Mouse (Mus musculus): ENCODE results near the gene Avpi1. TPM values are rescaled to one million over a fixed set of nuclear protein-coding genes. Genes with fewer than 3 reads are reported as not detected.

Avpi1 gene
- polyA plus RNA-seq, 1 experiment, result 28.6 TPM

DNA sequence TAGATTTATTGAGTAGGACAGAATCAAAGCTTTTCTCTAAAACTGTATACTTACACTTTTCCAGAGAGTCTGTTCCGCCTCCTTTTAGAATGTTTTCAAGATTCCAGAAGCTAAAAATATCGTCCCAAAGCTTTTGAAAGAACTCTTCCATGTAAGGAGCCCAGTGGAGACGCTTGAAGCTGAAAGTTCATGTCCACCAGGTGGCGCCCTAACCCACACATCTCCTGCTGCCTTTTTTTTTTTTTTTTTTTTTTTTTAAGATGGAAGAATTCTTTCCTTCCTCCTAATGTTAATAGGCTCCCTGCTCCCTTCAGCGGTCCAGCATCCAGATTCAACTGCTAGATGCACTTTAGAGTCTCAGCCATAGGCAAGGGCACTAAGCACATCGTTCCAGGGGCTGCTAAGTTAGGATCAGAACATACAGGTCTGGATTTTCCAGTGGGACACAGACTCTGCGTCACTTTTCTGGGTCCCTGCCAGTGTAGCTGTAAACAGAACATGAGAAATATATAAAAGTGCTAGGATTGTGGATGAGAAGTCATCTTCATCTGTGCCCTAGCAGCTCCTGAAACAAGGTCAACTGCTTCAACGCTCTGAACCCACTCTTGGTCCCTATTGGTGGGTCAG lies 15.8 kb upstream of the Avpi1 start:
- peak; percentile 59 for DNase-seq (ENCODE audit: low spot score)

DNA sequence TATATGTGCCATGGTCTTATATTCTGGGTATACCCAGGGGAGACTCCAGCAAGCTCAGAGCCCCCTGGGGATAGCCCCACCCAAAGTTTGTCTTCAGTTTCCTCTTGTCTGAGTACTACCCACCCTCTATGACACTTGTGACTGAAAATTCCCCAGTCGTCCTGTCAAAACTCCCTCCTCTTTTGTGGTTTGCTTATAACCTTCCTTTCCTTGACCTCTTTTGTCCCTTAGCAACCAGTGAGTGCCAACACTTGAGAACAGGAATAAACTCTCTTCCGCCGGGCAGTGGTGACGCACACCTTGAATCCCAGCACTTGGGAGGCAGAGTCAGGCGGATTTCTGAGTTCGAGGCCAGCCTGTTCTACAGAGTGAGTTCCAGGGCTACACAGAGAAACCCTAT lies 15.2 kb upstream of the Avpi1 start:
- DNase-seq (ENCODE audit: low spot score), result no peak

DNA sequence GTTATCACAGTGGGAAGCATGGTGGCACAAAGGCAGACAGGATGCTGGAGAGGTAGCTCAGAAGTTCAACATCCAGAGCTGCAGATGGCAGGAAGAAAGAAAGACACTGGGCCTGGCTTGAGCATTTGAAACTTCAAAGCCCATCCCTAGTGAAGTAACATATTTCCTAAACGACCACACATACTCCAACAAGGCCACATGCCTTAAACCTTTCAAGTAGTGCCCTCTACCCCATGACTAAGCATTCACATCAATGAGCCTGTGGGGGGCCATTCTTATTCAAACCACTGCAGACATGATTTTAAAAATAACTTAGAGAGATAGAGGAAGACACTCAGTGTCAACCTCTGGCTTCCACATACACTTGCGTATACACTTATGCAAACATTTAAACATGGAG lies 13.9 kb upstream of the Avpi1 start:
- DNase-seq (ENCODE audit: low spot score), result no peak

DNA sequence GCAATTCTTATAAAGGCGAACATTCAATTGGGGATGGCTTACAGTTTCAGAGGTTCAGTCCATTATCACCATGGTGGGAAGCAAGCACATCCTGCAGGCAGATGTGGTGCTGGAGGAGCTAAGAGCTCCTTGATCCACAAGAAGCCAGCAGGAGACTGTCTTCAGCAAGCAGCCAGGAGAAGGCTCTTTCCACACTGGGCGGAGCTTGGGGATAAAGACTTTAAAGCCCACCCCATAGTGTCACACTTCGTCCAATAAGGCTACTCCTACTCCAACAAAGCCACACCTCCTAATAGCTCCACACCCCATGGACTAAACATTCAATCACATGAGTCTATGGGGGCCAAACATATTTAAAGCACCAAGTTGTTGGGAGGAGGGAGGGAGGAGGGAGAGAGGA lies 13.1 kb upstream of the Avpi1 start:
- no peak for DNase-seq (ENCODE audit: low spot score)

DNA sequence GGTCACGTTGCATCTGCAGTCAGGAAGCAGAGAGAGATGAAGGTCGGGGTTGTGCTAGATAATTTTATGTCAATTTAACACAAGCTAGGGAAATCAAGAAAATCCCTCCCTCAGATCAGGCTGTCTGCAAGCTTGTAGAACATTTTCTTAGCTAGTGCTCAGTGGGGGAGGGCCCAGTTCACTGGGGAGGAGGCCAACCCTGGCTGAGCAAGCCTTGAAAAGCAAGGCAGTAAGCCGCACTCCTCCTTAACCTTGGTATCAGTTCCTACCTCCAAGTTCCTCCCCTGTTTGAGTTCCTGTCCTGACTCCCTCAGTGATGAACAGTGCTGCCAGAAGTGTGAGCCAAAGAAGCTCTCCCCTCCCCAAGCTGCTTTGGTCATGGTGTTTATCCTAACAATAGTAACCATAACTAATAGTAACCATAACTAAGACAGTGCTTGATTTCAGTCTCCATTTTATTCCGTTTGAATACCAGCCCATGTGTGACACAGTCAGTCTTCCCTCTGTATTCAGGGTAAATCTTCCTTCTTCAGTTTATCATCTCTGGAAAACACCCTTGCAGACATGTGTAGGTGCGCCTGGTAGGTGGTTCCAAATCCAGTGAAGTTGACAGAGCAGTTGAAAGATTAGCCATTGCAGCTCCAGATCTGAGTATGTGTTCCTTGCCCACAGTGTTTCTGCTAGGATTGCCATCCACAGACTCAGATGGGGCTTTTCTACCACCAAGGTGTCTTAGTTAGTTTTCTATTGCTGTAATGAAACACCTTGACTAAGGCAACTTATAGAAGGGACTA lies 11.1 kb upstream of the Avpi1 start:
- no peak for DNase-seq (ENCODE audit: low spot score)

DNA sequence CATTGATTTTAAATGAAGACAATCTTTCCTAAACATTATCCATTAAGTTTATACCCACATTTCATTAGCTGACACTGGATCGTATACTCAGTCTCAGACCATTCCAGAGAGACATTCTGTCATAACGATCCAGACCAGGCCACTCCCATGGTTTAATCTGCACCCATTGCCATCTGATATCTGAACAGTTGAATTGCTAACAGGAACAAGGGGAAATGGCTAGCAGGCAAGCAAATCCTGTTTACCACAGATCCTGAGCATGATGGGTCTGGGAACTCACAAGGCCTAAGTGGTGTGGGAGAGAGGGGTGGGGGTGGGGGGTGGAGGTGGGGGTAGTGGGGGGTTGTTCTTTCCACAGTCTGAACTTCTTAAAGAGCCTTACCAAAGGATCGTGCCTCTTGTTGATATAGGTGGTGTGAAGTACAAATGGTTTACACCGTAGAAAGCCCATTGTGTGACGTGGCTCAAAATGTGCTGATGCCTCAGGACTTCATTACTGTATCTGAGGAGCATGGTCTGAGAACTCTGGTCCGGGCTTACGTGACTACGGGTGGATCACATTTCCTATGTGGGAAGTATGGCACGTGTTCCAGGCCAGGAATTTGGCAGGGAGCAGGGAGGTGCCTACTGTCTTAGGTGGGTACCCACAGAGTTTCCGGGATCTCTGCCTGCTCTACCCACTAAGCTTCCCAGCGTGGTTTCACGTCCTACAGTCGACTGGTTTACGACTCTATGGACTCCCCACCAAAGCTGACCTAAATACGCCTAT lies 9.8 kb upstream of the Avpi1 start:
- no peak for DNase-seq (ENCODE audit: low spot score)

DNA sequence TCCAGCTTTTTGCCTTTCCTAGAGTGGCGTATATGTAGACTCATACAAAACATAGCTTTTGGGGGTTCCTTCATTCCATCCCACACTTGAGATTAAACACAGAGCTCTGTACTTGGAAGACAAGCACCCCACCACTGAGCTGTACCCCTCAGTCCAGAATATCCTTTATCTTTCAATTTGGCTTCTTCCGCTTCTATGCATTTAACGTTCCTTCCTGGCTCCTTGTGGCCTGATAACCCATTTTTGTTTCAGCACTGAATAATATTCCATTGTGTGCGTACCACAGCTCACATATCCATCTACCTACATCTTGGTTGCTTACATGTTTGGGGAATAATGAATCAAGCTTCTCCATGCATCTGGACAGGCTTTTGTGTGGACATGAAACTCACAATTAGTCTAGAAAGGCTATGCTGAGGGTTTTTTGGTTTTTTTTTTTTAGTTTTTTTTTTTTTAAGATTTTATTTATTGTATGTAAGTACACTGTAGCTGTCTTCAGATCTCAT lies 8.4 kb upstream of the Avpi1 start:
- DNase-seq (ENCODE audit: low spot score), result no peak

DNA sequence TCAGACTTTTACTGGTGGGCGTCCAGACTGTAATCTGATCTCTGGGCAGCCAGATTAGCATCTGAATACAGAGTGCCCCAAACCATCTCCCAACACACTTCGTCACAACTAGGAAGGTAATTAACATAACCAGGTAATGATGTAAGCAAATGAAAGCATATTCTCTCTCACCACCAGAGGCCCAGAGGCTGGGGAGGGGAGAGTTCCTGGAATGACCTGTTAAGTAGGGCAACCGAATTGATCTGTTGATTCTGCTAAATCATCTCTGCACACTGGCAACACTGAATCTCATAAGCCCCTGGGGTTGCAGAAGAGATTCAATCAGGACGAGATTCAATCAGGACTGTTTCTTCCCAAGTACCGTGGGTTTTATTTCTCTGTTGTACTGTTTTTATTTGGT lies 7.3 kb upstream of the Avpi1 start:
- DNase-seq (ENCODE audit: low spot score), result no peak

DNA sequence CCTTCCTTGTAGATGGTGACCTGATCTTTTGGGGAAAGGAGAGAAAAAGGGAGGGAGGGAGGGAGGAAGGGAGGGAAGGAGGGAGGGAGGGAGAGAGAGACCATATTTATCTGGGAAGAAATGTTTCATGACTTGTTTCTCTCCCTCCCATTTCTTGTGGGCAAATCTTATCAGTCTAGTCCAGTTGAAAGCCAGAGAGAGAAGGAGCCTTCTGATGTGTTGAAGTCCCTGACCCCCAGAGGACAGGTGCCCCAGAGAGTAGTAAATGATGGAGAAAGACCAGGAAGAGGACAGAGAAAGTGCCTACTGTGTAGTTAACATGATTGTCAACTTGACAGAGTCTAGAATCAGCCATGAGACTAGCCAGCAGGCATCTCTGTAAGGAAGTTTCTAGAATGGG lies 6.2 kb upstream of the Avpi1 start:
- DNase-seq (ENCODE audit: low spot score), result no peak

DNA sequence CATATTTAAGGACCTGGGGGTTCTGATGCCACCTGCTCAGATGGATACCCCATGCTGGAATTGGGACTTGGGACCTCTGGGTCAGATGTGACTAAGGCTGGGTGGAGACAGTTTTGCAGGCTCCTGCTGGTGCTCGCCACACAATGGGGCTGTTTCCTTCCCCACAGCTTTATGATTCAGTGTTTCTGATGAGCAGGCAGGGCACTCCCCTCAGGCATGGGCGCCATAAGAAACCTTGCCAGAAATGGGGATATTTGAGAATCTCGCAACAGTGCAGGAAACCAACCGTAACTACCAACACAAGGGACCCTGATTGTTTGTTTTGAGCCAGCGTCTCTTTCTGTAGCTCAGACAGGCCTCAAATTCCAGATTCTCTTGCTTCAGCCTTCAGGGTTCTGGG lies 2.2 kb upstream of the Avpi1 start:
- no peak for DNase-seq (ENCODE audit: low spot score)

DNA sequence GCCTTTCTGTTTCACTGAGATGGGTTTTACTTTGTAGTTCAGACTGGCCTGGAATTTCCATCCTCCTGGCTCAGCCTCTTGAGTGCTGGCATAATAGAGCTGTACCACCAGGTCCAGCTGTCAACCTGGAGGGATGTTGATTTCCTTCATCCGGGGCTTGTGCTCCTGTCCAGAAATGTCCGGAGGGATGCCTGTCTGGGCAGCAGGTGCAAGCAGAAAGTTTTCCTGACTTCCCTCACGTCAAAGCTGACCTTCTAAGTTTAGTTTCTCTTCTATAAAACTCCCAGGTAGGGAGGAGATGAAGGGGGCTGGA lies 1.4 kb upstream of the Avpi1 start:
- no peak for DNase-seq (ENCODE audit: low spot score)

DNA sequence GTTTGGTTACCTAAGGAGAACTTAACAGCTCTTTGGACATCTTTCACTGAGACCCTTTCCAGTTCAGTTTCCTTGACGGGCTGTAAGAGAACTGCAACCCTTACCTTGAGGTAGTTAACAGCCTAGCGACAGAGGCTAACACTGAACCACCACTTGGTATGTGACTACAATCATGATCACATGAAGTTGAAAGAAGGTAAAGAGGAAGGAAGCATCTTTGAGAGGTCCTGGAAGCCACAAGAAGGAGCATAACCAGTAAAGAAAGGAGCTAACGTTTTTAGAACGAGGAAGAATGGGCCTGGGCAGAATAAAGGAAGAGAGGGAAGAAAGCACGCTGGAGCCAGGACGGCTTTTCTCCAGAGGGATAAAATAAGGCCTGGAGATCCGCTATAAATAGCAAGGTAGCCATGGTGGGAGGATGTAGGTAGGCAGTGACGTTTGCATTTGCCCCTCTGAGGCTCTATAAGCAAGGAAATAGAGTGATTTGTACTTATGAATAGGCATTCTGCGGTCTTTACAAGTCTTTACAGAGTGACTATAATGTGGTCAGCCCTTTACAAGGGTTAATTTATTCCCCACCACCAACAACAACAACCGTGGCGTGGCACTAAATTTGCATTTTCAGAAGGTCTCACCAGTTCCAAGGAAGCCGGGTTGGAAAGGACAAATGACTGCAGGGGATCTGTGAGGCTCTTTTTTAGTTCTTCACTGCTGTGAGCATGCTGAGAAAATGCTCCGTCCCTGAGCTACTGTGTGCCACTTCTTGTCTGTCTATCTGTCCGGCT lies 842 bp upstream of the Avpi1 start:
- no peak for DNase-seq (ENCODE audit: low spot score)

DNA sequence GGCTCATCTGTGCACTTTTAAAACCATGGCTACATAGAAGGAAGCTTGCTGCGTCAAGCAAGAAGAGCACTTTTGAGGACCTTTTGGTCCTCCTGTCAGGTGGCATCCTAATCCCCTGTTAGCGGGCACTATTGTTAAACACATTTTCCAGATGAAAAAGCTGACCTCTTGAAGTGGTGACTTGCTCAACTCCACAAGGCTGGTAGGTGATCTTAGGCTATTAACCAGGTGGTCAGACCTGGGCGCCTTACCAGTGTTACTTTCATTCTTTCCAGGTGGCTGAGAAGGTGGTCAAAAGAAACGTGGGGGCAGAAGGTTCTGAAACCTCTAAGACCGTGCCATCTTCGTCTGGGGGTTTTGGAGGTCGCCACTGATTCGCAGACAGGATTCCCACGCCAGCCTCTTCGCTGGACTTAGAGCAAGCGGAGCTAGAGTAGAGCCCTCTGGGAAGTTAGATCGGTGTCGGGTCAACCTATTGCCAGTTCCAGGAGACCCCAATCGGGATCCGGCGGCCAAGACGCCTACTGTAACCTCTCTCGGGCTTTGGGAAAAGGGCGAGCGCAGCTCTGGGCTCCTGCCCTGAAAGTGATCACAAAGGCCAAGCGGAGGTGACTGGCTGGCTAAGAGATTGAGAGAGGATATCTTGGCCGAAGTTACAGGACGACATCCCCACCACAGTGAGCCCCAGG lies 663 bp downstream of the Avpi1 start:
- DNase-seq (ENCODE audit: low spot score), result no peak

DNA sequence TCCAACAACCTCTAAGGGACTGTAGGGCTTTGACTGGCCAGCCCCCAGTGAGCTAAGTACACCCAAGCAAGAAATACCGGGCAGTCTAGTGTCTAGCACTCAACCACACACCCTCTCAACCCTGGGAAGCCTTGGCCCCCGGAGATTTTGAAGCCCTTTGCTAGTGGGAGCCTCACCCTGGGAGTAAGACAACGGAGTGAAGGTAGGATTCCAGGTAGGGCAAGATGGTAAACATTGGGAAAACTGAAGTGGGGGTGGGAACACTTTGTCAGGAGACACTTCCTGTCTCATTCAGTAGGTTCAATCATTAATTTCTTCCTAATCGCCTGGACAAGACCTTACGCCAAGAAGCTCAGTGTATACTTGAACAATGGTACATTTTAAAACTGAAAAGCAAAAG lies 1.8 kb downstream of the Avpi1 start:
- no peak for DNase-seq (ENCODE audit: low spot score)

DNA sequence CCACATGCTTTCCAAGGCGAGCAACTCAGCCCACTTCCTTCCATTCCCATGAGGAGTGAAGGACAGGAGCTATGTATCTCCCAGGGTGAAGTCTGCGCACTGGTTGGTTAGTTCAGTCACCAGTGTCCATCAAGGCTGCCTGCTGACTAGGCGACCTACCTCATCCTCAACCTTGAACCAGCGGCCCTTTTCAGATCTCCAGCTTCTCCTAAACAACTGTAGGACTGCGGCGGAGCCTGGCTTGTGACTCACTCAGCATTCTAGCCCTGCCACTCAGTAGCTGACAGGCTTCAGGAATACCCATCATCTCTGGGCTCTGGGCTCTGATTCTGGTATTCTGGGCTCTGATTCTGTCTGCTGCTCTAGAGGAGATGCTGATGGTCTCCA lies 2.6 kb downstream of the Avpi1 start:
- DNase-seq (ENCODE audit: low spot score), result no peak

DNA sequence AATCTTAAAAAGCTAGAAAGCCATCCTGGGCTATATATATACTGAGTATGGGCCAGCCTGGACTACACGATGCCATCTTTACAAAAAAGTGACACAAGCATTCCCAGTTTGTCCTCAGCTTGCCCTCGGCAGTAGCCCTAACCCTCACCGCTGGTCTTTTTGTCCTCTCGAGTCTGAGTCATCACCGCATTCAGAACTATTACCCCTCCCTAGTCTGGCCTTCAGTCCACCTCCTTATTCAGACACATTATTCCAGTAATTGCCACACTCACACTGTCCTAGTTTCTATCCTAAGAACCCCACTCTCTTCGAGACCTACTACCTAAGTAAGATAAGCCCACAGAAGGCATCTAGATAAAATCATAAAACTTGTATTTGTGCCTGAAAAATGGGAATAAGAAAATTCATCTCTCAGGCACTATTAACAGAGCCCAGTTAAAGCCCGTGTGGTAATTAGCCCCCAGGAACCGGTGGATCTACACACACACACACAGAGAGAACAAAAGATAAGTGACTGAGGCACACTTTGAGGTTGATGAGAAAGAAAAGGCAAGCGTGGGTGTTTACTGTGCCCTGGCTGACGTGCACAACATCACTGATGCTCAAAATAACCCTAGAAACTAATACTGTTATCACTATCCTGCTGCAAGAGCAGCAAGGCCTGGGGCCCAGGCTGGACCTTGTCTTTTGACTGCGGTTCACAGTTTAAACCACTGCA lies 3.2 kb downstream of the Avpi1 start:
- DNase-seq (ENCODE audit: low spot score), result no peak

DNA sequence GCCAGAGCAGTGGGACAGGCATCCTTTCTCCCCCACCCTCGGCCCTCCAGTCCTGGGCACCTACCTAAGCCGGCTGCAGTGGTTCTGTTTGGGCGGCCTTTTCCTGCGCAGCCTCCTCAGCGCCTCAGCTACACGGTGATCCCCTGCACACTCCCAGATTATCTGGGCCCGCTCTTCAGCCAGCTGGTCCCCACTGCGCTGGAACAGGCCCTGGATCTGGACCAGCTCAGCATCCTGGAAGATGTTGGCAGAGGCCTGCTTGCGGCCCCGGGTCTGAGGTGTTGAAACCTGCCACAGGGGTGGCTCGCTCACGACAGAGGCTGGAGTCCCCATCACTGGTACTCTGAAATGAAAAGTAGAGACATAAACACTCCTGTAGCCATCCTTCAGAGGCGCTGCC lies 4.2 kb downstream of the Avpi1 start:
- no peak for DNase-seq (ENCODE audit: low spot score)

DNA sequence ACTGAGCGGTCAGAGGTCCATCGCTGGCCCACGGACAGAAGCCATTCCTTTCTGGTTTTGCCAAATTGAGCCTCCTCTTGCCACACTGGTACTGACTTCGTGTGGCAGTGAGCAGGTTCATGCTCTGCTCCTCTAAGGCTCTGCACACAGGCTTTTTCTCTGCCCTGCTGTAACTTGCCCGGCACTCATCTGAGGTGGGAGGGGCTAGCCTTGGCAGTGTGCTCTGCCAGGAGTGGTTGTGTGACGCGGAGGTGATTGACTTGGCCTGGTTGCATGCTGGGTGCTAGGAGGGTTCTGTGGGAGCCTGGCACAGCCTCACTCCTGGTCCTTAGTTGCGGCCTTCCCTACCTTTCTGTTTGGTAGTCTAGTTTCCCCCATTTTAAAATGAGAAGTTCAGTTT lies 8.4 kb downstream of the Avpi1 start:
- DNase-seq (ENCODE audit: low spot score), result peak; percentile 19

DNA sequence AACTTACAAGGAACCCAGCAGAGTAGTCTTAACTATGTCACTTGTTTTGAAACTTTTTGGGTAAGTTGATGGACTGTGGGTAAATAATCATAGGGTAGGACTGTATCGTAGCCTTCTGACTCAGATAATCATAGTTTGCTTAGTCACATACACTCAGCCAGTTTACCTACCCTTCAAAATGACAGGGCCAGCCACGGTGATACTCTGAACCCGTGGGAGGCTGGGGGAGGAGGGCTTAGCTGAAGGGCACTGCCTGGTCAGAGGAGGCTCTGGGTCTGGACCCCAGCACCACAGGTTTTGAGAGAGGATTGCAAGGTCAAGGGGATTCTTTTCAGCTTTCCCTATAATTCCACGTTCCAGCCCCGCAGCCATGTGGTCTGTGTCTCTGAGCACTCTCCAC lies 10.3 kb downstream of the Avpi1 start:
- DNase-seq (ENCODE audit: low spot score), result no peak

DNA sequence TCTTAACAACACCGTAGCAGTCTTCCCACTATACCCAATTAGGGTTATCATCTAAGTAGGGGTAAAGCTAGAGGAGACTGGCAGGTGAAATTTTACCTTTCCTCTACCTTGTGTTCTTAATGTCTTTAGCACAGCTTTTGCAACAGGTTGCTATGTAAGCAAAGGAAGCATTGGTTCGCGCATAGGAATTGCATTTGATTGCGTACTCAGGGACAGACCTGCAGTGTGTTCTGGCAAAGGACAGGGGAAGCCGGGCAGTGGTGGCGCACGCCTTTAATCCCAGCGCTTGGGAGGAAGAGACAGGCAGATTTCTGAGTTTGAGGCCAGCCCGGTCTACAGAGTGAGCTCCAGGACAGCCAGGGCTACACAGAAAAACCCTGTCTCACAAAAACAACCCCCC lies 10.7 kb downstream of the Avpi1 start:
- no peak for DNase-seq (ENCODE audit: low spot score)

DNA sequence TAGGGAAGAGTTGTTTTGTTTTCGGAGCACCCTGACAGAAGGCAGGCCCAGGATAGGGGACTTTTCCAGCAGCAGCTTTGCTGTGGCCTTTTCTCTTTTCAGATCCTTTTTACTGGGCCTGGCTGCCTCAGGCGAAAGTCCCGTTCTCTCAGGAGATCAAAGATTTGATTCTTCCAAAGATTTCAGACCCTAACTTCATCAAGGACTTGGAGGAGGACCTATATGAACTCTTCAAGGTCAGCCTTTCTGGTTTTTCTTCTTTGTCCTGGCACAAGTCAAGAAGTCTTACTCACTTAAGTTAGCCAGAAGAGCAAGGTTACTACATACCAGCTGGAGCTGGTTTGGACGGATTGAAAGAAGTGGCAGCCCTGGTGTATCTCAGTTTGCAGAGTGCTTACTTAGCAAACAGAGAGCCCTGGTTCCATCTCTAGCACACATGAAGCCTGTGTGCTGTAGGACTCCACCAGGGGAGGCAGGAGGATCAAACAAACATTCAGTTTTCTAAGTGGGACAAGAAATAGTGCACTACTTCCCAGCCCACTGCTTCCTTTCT lies 13.0 kb downstream of the Avpi1 start:
- no peak for DNase-seq (ENCODE audit: low spot score)
